Mouse (Mus musculus) kidney, adult 11 months (tissue): ENCODE data around the gene Dok3.

Experiments used
- DNase-seq: peaks from one replicate; pipeline ENCODE4 v3.0.0; 2022

The Dok3 gene

GRCm38 (mm10) chr13:55536194-55537175 lies 7.4 kb upstream of the Dok3 start, which contains the start of gene Ddx41:
TSS of gene Ddx41 (minus strand) at chr13:55536658.
- DNase-seq: peak; percentile 100

- DNase-seq: no peak
These were observed 6.7 kb upstream of the Dok3 start for GRCm38 (mm10) chr13:55535796-55536193.

DNA sequence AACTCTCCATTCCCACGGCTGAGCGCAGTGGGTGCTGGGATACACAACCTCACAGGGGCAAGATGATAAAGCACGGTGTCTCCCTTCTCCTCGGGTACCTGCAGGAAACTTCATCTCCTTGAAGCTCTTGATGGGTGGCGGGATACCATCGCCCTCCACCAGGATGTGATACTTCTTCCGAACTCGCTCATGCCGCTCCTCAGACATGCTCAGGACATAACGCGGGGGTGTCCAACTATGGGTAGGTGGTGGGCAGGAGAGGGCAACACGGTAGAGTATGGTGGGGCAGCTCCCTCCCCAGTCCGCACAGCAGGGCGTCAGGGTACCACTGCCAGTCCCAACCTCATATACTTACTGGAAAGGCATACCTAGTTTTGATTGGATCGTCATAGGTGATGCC lies 6.1 kb upstream of the Dok3 start:
- no peak for DNase-seq

- no peak for DNase-seq
These were observed 993 bp downstream of the Dok3 start for GRCm38 (mm10) chr13:55527834-55528772.

- no peak for DNase-seq
These were observed 1.9 kb downstream of the Dok3 start for GRCm38 (mm10) chr13:55527212-55527611.

DNA sequence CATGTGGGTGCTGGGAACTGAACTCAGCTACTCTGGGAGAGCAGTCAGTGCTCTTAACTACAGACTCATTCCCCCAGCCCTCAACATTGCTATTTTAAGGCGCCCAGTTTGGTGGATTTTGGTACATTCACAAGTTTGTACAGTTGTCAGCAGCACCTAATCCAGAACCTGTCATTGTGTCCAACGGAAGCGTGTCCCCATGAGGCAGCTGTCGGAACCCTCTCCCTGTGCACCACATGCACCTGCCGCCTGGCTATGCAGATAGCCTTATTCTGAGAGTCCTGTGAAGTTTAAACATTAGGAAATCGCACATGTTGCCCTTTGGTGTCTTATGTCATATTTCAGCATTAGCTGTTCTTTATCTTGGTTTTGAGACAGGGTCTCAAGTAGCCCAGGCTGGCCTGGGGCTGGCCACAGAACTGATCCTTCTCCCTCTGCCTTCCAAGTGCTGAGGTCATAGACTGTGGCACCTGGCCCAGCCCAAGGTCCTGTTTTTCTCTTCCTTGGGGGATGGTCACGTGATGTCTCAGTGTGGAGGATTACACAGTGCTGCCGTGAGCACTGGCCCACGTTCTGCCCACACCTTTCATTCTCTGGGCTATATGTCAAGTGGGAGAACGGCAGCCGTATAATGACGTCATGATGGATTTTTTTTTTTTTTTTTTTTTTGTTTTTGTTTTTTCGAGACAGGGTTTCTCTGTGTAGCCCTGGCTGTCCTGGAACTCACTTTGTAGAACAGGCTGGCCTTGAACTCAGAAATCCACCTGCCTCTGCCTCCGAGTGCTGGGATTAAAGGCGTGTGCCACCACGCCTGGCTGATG lies 3.2 kb downstream of the Dok3 start:
- no peak for DNase-seq

GRCm38 (mm10) chr13:55523951-55524600 lies 5.0 kb downstream of the Dok3 start:
- DNase-seq: no peak

GRCm38 (mm10) chr13:55523278-55523677 lies 5.8 kb downstream of the Dok3 start:
- peak; percentile 52 for DNase-seq

DNA sequence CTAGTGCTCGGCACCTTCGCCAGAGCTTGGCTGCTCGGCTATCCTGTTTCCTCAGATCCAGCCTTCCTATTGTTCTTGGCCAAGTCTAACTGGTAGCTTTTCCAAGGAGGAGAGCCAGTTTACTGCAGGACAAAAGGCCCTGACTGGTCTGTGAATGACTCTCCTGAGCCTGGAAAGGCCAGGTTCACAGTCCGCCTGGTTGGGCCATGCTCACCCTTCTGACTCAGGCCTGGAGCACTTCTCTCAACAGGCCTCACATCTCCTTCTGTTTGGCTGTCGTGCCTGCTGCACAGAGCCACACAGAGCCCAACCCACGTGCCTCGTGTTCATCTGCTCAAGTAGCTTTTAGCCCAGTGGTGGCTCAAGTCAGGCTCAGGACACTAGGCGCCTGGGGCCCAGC lies 6.4 kb downstream of the Dok3 start:
- no peak for DNase-seq

- DNase-seq: no peak
These were observed 9.5 kb downstream of the Dok3 start for GRCm38 (mm10) chr13:55519606-55520005.

DNA sequence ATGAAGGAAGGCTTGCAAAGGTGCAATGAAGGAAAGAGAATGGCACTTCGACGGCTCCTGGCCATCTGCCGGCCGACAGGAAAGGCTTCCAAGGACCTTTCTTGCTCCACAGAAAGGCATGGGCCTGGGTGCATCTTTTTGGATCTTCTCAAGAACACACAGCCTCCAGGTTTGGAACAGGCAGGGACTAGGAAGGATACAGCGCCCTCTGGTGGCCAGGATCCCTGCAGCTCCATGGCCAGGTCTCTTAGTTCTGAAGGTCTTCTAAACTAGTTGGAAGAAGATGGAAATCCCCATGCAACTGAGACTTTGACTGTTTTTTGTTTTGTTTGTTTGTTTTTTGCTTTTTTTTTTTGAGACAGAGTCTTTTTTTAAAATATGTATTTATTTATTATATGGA lies 12.1 kb downstream of the Dok3 start:
- peak; percentile 75 for DNase-seq

- DNase-seq: no peak
These were observed 15.3 kb downstream of the Dok3 start for GRCm38 (mm10) chr13:55513828-55514227.

- peak; percentile 86 for DNase-seq
These were observed 15.9 kb downstream of the Dok3 start, which contains the start of gene Pdlim7 for GRCm38 (mm10) chr13:55513111-55513748. TSS of gene Pdlim7 (minus strand) at chr13:55513676.

- DNase-seq: peak; percentile 63
These were observed 16.6 kb downstream of the Dok3 start for GRCm38 (mm10) chr13:55512379-55513031.

DNA sequence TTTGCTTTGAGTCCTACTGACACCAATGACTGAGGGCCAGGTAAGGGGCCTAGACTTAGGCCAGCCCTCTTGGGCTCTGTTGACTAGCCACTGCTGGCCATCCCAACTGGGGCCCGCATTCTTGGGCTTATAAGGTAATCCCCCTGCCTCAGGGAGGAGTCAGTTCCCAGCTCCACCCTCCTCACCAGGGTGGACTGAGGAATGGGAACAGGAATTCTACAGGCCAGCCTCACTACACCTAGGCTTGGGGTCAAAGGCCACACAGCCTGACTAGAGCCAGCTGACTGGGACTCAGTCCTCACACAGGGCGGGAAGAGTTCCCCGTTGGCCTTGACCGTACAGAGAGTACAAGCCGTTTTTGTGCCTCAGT lies 17.6 kb downstream of the Dok3 start:
- DNase-seq: no peak

DNA sequence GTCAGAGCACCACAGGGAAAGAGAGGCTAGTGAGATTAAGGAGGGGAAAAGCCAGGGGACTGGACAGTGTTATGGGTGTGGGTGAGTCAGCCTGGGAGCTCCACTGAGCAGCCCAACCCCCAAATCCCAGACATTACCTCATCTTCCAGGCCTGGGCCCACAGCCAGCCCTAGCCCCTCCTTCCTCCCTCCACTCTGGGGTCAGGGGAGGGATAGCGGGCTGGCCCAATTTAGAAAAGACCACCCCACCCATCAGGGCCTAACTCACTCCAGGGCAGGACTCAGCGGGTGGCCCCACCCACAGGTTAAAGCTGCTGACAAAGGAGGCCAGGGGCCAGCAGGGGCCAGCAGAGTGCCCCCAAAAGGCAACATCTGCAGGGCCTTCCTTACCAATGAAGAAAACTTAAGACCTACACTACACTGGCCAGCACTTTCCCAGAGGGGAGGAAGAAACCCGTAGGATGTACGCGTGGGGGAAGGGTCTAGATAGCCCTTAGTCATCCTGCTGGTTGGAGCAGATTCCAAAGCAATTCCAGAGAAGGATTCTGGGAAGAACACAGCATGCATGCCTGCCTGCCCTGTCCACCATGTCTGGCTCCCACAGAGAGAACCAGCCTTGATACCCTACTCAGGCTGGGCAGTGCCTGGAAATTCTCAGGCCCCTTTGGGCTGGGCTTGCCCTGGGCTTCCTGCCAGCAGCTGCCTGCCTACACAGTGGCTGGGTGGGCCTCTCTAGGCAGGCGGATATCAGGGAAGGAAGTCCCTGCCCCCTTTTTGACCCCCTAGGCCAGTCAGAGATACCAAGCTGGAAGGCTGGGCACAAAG lies 18.2 kb downstream of the Dok3 start:
- peak; percentile 63 for DNase-seq

- no peak for DNase-seq
These were observed 18.8 kb downstream of the Dok3 start for GRCm38 (mm10) chr13:55510332-55510667.

DNA sequence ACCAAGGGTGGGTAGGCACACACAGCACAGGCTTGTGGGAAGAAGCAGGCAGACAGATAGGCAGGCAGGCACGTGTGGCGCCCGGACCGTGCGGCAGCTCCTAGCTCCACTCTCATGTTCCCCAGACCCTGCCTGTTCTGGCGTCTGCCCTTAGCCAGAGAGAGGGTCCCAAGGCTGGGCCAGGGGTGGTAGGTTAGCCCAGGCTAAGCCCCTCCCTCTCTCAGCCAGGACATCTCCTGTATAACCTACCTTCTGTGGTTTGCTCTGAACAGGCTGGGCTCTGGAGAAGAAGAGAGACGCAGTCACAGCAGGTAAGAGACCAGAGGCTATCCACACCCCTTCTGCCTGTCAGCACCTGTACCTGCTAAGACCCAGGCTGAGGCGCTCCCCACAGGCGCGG lies 20.6 kb downstream of the Dok3 start:
- no peak for DNase-seq

GRCm38 (mm10) chr13:55507877-55508276 lies 21.2 kb downstream of the Dok3 start:
- DNase-seq: no peak

- no peak for DNase-seq
These were observed 22.4 kb downstream of the Dok3 start for GRCm38 (mm10) chr13:55506697-55507096.
